Mouse (Mus musculus) CH12.LX (cell line): ENCODE data around the gene Cngb1.

Experiments used
- CHD2 ChIP-seq: IDR thresholded peaks from 2 replicates; pipeline ENCODE4 v1.6.1; 2011; ENCODE audit warnings: low read length, improper control_type of control experiment
- CTCF ChIP-seq, 2 experiments: IDR thresholded peaks in 1 of 2; conservative IDR thresholded peaks in 1 of 2; 2 replicates each; pipeline ENCODE4 v1.5.1; 2011 to 2012; ENCODE audit warnings: low read depth in 2 of 2, low read length in 2 of 2, improper control_type of control experiment in 1 of 2, inconsistent platforms in 1 of 2, mild to moderate bottlenecking in 1 of 2, moderate library complexity in 1 of 2
- EP300 ChIP-seq: IDR thresholded peaks from 2 replicates; pipeline ENCODE4 v1.6.1; 2011; ENCODE audit warnings: low read length, improper control_type of control experiment
- HCFC1 ChIP-seq: IDR thresholded peaks from 2 replicates; pipeline ENCODE4 v1.6.1; 2012; ENCODE audit warnings: low read depth, mild to moderate bottlenecking, inconsistent platforms, low read length, improper control_type of control experiment
- JUND ChIP-seq: conservative IDR thresholded peaks from 2 replicates; pipeline ENCODE4 v1.6.1; 2011; ENCODE audit warnings: low read depth, low read length, improper control_type of control experiment
- MAFK ChIP-seq: IDR thresholded peaks from 2 replicates; pipeline ENCODE4 v1.6.1; 2011; ENCODE audit warnings: low read length, improper control_type of control experiment; ENCODE audit not compliant: insufficient replicate concordance
- MAZ ChIP-seq: IDR thresholded peaks from 2 replicates; pipeline ENCODE4 v1.6.1; 2012; ENCODE audit warnings: low read depth, mild to moderate bottlenecking, inconsistent platforms, low read length, improper control_type of control experiment, moderate library complexity
- MXI1 ChIP-seq: IDR thresholded peaks from 2 replicates; pipeline ENCODE4 v1.6.1; 2011; ENCODE audit warnings: mild to moderate bottlenecking, low read depth, low read length, improper control_type of control experiment
- NELFE ChIP-seq: IDR thresholded peaks from 2 replicates; pipeline ENCODE4 v1.6.1; 2011; ENCODE audit warnings: low read depth, low read length, improper control_type of control experiment
- POLR2A ChIP-seq: IDR thresholded peaks from 2 replicates; pipeline ENCODE4 v1.6.1; 2011; ENCODE audit warnings: low read depth, mild to moderate bottlenecking, improper control_type of control experiment, low read length
- POLR2AphosphoS2 ChIP-seq: IDR thresholded peaks from 2 replicates; pipeline ENCODE4 v1.6.1; 2011; ENCODE audit warnings: low read depth, low read length, improper control_type of control experiment
- RCOR1 ChIP-seq: conservative IDR thresholded peaks from 2 replicates; pipeline ENCODE4 v1.6.1; 2012; ENCODE audit warnings: low read depth, mild to moderate bottlenecking, inconsistent platforms, low read length, improper control_type of control experiment
- SMC3 ChIP-seq: IDR thresholded peaks from 2 replicates; pipeline ENCODE4 v1.6.1; 2011; ENCODE audit warnings: low read depth, low read length, improper control_type of control experiment

- TF ChIP-seq SMC3 (no peak), JUND (no peak), POLR2A (no peak), POLR2AphosphoS2 (no peak), CTCF (conservative IDR thresholded peaks at IDR 0.05 in 1 of 2, IDR thresholded peaks at IDR 0.05 in 1 of 2; ENCODE audit: low read depth in 2 of 2, low read length in 2 of 2) (no peak), MXI1 (no peak), NELFE (no peak), RCOR1 (no peak), MAFK (no peak), CHD2 (no peak), HCFC1 (no peak), EP300 (no peak), MAZ (no peak)
Observed at GRCm38 (mm10) chr8:95293891-95294290, 12.5 kb downstream of the Cngb1 start.
